Mouse (Mus musculus) MEL (cell line): ENCODE measurements around the gene Col26a1. TPM values are rescaled to one million over a fixed set of nuclear protein-coding genes. Genes with fewer than 3 reads are reported as not detected.

ENCODE experiments used
- DNase-seq: peaks from one replicate; pipeline ENCODE4 v3.0.0; 2011; ENCODE audit warnings: low read depth, low spot score
- H3K27ac ChIP-seq: 2 replicates; pipeline ENCODE4 v1.5.1; 2012; ENCODE audit warnings: low read depth, mild to moderate bottlenecking, control low read depth, low read length, moderate library complexity; ENCODE audit not compliant: control insufficient read depth
- H3K27me3 ChIP-seq, 2 experiments: fragments of 150-350 bp in 1 of 2; sonication (generic) in 1 of 2; 2 replicates each; pipeline ENCODE4 v1.6.1; 2012; ENCODE audit warnings: low read length in 2 of 2, mild to moderate bottlenecking in 2 of 2, improper control_type of control experiment in 1 of 2, moderate library complexity in 1 of 2; ENCODE audit not compliant: insufficient read depth in 2 of 2, control insufficient read depth in 1 of 2
- H3K36me3 ChIP-seq, 2 experiments: 2 replicates each; pipeline ENCODE4 v1.6.1; 2012 to 2014; ENCODE audit warnings: low read length in 2 of 2, improper control_type of control experiment in 1 of 2, inconsistent platforms in 1 of 2, mild to moderate bottlenecking in 1 of 2; ENCODE audit not compliant: insufficient read depth in 2 of 2, control insufficient read depth in 1 of 2
- H3K4me1 ChIP-seq, 2 experiments: fragments of 150-350 bp in 1 of 2; sonication (generic) in 1 of 2; 2 replicates each; pipeline ENCODE4 v1.6.1; 2012; ENCODE audit warnings: low read length in 2 of 2, improper control_type of control experiment in 1 of 2, mild to moderate bottlenecking in 1 of 2; ENCODE audit not compliant: insufficient read depth in 2 of 2, control insufficient read depth in 1 of 2
- H3K4me3 ChIP-seq, 2 experiments: fragments of 150-350 bp in 1 of 2; sonication (generic) in 1 of 2; 2 replicates each; pipeline ENCODE4 v1.5.1; 2012; ENCODE audit warnings: low read depth in 2 of 2, low read length in 2 of 2, mild to moderate bottlenecking in 2 of 2, moderate library complexity in 2 of 2, control low read depth in 1 of 2, improper control_type of control experiment in 1 of 2; ENCODE audit not compliant: control insufficient read depth in 1 of 2, insufficient read depth in 1 of 2
- H3K79me2 ChIP-seq: 2 replicates; pipeline ENCODE4 v1.6.1; 2012; ENCODE audit warnings: mild to moderate bottlenecking, low read length, moderate library complexity; ENCODE audit not compliant: control insufficient read depth, poor library complexity, insufficient read depth
- H3K9ac ChIP-seq: 2 replicates; pipeline ENCODE4 v1.6.1; 2012; ENCODE audit warnings: low read depth, mild to moderate bottlenecking, control low read depth, low read length, moderate library complexity; ENCODE audit not compliant: control insufficient read depth, poor library complexity, severe bottlenecking
- H3K9me3 ChIP-seq: fragments of 150-350 bp; sonication (generic); replicated peaks from 2 replicates; pipeline ENCODE4 v1.6.1; 2012; ENCODE audit warnings: mild to moderate bottlenecking, low read length, improper control_type of control experiment, moderate library complexity; ENCODE audit not compliant: insufficient read depth
- BHLHE40 ChIP-seq: IDR thresholded peaks from 2 replicates; pipeline ENCODE4 v1.6.1; 2012; ENCODE audit warnings: low read depth, mild to moderate bottlenecking, inconsistent platforms, low read length, improper control_type of control experiment, borderline replicate concordance
- CHD2 ChIP-seq: IDR thresholded peaks from 2 replicates; pipeline ENCODE4 v1.6.1; 2011; ENCODE audit warnings: low read length, improper control_type of control experiment
- E2F4 ChIP-seq: IDR thresholded peaks from 2 replicates; pipeline ENCODE4 v1.6.1; 2011; ENCODE audit warnings: low read depth, low read length, improper control_type of control experiment, borderline replicate concordance
- ELF1 ChIP-seq: IDR thresholded peaks from 2 replicates; pipeline ENCODE4 v1.6.1; 2014; ENCODE audit warnings: low read depth, mild to moderate bottlenecking, inconsistent platforms, low read length, improper control_type of control experiment, moderate library complexity
- EP300 ChIP-seq, 2 experiments: IDR thresholded peaks; 2 replicates each; pipeline ENCODE4 v1.6.1; 2011; ENCODE audit warnings: improper control_type of control experiment in 2 of 2, low read length in 2 of 2, low read depth in 1 of 2, mild to moderate bottlenecking in 1 of 2
- JUND ChIP-seq: IDR thresholded peaks from 2 replicates; pipeline ENCODE4 v1.6.1; 2011; ENCODE audit warnings: low read depth, mild to moderate bottlenecking, improper control_type of control experiment, low read length
- KAT2A ChIP-seq: conservative IDR thresholded peaks from 2 replicates; pipeline ENCODE4 v1.6.1; 2012; ENCODE audit warnings: low read depth, low read length, improper control_type of control experiment, inconsistent platforms
- MAFK ChIP-seq: IDR thresholded peaks from 2 replicates; pipeline ENCODE4 v1.6.1; 2011; ENCODE audit warnings: low read depth, mild to moderate bottlenecking, low read length, improper control_type of control experiment, borderline replicate concordance
- MAZ ChIP-seq: IDR thresholded peaks from 2 replicates; pipeline ENCODE4 v1.6.1; 2012; ENCODE audit warnings: low read depth, mild to moderate bottlenecking, inconsistent platforms, low read length, improper control_type of control experiment
- MEF2A ChIP-seq: IDR thresholded peaks from 2 replicates; pipeline ENCODE4 v1.6.1; 2014; ENCODE audit warnings: low read depth, mild to moderate bottlenecking, inconsistent platforms, low read length, improper control_type of control experiment; ENCODE audit not compliant: poor library complexity, insufficient replicate concordance, severe bottlenecking; ENCODE audit errors: extremely low read depth
- MYB ChIP-seq: IDR thresholded peaks from 2 replicates; pipeline ENCODE4 v1.6.1; 2011; ENCODE audit warnings: mild to moderate bottlenecking, low read depth, low read length, improper control_type of control experiment
- POLR2AphosphoS5 ChIP-seq: IDR thresholded peaks from 2 replicates; pipeline ENCODE4 v1.6.1; 2012; ENCODE audit warnings: low read depth, borderline replicate concordance, mild to moderate bottlenecking, inconsistent platforms, low read length, moderate library complexity, mixed read lengths
- TBP ChIP-seq: IDR thresholded peaks from 2 replicates; pipeline ENCODE4 v1.8.0; 2011; ENCODE audit warnings: low read depth, low read length, improper control_type of control experiment
- UBTF ChIP-seq: IDR thresholded peaks from 2 replicates; pipeline ENCODE4 v1.6.1; 2012; ENCODE audit warnings: low read depth, mild to moderate bottlenecking, inconsistent platforms, low read length, improper control_type of control experiment, moderate library complexity, borderline replicate concordance; ENCODE audit not compliant: insufficient read depth
- USF2 ChIP-seq, 2 experiments: IDR thresholded peaks; 2 replicates each; pipeline ENCODE4 v1.6.1; 2011 to 2012; ENCODE audit warnings: improper control_type of control experiment in 2 of 2, low read length in 2 of 2, borderline replicate concordance in 1 of 2, inconsistent platforms in 1 of 2, low read depth in 1 of 2, mild to moderate bottlenecking in 1 of 2; ENCODE audit not compliant: insufficient read depth in 1 of 2
- ZKSCAN1 ChIP-seq: IDR thresholded peaks from 2 replicates; pipeline ENCODE4 v1.6.1; 2012; ENCODE audit warnings: low read depth, mild to moderate bottlenecking, inconsistent platforms, low read length, improper control_type of control experiment, moderate library complexity
- ZMIZ1 ChIP-seq: IDR thresholded peaks from 2 replicates; pipeline ENCODE4 v1.6.1; 2012; ENCODE audit warnings: low read depth, mild to moderate bottlenecking, inconsistent platforms, low read length, improper control_type of control experiment, moderate library complexity
- ZNF384 ChIP-seq: IDR thresholded peaks from 2 replicates; pipeline ENCODE4 v1.6.1; 2012; ENCODE audit warnings: low read depth, mild to moderate bottlenecking, inconsistent platforms, low read length, improper control_type of control experiment
- polyA plus RNA-seq, 2 experiments: library from polyadenylated mRNA; stranded (reverse) in 1 of 2; unstranded in 1 of 2; fragments of >175 nt in 1 of 2; fragments of >200 nt in 1 of 2; gene quantifications; 2 replicates each; pipeline versions ENCODE4 v1.2.1 to v1.2.4; 2012; ENCODE audit warnings: low replicate concordance in 2 of 2, low read depth in 1 of 2; ENCODE audit not compliant: insufficient read length in 2 of 2, insufficient read depth in 1 of 2, missing spikeins in 1 of 2
- total RNA-seq: library from RNA; depleted of rRNA; stranded (reverse); fragments of 300-350 nt; gene quantifications from 2 replicates; pipeline ENCODE4 v1.2.3, GENCODE M21; 2012

Col26a1 gene
- total and polyA plus RNA-seq, 3 experiments = not detected

DNA sequence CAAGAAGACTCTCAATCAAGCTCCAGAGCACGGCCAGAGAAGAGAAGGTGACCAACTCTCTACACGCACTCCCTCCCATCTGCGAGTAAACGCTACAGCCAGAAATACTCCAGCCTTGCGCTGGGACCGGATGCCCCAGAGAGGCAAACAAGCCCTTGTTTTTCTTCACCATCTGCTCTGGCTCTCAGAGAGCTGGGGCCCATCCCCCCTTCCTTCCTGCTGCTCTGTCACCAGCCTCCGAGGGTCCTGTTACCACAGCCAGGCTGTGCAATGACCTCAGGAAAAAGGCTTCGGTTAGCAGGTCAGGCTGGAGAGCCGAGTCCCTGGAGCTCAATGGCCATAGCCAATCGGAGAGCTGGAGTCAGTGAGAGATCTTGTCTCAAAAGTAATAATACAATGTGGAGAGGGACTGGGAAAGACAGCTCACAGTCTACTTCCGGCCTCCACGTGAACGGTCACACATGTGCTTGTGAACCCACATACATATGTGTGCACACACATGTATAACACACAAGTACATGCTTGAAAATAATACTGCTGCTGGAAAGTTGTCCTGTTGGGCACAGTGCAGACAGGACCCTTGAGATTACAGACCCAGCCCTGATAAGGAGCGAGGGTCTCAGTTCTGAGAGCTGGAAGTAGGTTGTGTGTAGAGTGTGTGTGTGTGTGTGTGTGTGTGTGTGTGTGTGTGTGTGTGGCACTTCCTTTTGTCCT, 18.9 kb downstream of the Col26a1 start:
- H3K4me1 ChIP-seq = no peaks in the 10 kb centered on the region

DNA sequence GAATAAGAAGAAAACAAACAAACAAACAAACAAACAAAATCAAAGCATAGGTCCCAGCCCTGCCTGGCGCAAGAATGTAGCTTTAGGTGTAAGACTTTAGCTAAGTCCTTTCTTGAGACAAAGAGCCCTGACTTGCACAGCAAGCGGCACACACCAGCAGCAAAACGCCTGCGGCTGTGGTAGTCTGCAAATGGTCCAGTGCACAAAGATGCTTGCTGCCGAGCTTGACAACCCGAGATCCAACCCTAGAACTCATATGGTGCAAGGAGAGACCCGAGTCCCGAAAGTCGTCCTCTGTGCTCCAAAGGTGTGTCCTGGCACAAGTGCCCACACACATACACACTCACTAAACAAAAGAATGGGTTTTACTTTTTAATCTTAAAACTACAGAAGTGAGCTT, 19.7 kb downstream of the Col26a1 start:
- no peaks in the 10 kb centered on the region for H3K79me2 ChIP-seq
- no peak for DNase-seq
- H3K4me1 ChIP-seq = no peaks in the 10 kb centered on the region
- H3K9me3 ChIP-seq = no peaks in the 10 kb centered on the region
- no peak for TF ChIP-seq JUND
- TF ChIP-seq TBP = no peak
- no peak for TF ChIP-seq POLR2AphosphoS5
- TF ChIP-seq ZKSCAN1 = no peak
- no peak for TF ChIP-seq KAT2A
- TF ChIP-seq ZMIZ1 = no peak
- TF ChIP-seq UBTF = no peak
- TF ChIP-seq MAZ = no peak
- no peak for TF ChIP-seq E2F4
- no peak overlapping the region for H3K27ac ChIP-seq
- no peak overlapping the region for H3K4me3 ChIP-seq
- no peaks in the 10 kb centered on the region for H3K36me3 ChIP-seq
- no peaks in the 10 kb centered on the region; a peak in 1 of 4 replicates for H3K27me3 ChIP-seq
- H3K9ac ChIP-seq = no peak overlapping the region

More for the DNA sequence above, 18.9 kb downstream of the Col26a1 start:
- H3K4me3 ChIP-seq = no peak overlapping the region
- no peaks in the 10 kb centered on the region; a peak in 1 of 4 replicates for H3K27me3 ChIP-seq
- H3K9ac ChIP-seq = no peak overlapping the region
- no peak for DNase-seq
- H3K79me2 ChIP-seq = no peaks in the 10 kb centered on the region
- no peaks in the 10 kb centered on the region for H3K9me3 ChIP-seq
- H3K27ac ChIP-seq = no peak overlapping the region
- no peak for TF ChIP-seq POLR2AphosphoS5
- TF ChIP-seq MYB = no peak
- TF ChIP-seq BHLHE40 = no peak
- TF ChIP-seq ELF1 = no peak
- no peak for TF ChIP-seq UBTF
- TF ChIP-seq MAFK = no peak
- TF ChIP-seq CHD2 = no peak
- no peak for TF ChIP-seq USF2 (IDR thresholded peaks at IDR 0.05; ENCODE audit: borderline replicate concordance in 1 of 2, insufficient read depth in 1 of 2, low read depth in 1 of 2, low read length in 2 of 2)
- TF ChIP-seq KAT2A = no peak
- no peak for TF ChIP-seq ZNF384
- no peak for TF ChIP-seq E2F4
- TF ChIP-seq MEF2A = no peak
- TF ChIP-seq EP300 (IDR thresholded peaks at IDR 0.05; ENCODE audit: low read depth in 1 of 2, low read length in 2 of 2) = no peak
- no peaks in the 10 kb centered on the region for H3K36me3 ChIP-seq
